Mouse (Mus musculus): ENCODE data around the gene Foxo3. TPM values are rescaled to one million over a fixed set of nuclear protein-coding genes. Genes with fewer than 3 reads are reported as not detected.

Foxo3 gene
- polyA plus RNA-seq, 1 experiment from 2014 or later, result 3.8 TPM

DNA sequence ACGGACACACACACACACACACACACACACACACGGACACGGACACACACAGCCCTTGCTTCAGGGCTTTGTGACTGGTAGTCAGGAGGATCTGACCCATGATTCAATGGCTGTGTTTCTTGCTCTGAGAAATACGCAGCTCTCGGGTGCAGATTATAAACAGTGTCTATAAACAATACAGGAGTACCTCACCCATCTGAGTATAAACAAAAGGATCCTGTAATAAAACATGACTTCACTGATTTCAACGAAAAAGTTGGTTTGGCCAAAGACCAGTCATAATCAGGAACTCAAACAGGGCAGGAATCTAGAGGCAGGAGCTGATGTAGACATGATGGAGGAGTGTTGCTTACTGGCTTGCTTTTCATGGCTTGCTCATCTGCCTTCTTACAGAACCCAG is 34.1 kb downstream of the Foxo3 start:
- no peak overlapping the region for H3K27ac ChIP-seq
- DNase-seq (ENCODE audit: low spot score), result no peak
- H3K4me1 ChIP-seq, result peaks cover 40% of the 10 kb centered on the region
- no peak overlapping the region for H3K4me3 ChIP-seq
- no peaks in the 10 kb centered on the region for H3K27me3 ChIP-seq (ENCODE audit: low read depth, poor library complexity, severe bottlenecking)
- H3K9me3 ChIP-seq (replicated peaks), result no peaks in the 10 kb centered on the region
- 93% methylated on average over 6 of the region's 6 CpGs for WGBS
- H3K36me3 ChIP-seq, result no peaks in the 10 kb centered on the region

GRCm38 (mm10) chr10:42241775-42242174 is 34.8 kb downstream of the Foxo3 start:
- peaks cover 41% of the 10 kb centered on the region for H3K4me1 ChIP-seq
- 81% methylated on average over 4 of the region's 4 CpGs for WGBS

GRCm38 (mm10) chr10:42239810-42240111 is 36.8 kb downstream of the Foxo3 start:
- no peak for DNase-seq (ENCODE audit: low spot score)
- H3K27ac ChIP-seq, result no peak overlapping the region
- 95% methylated on average over 6 of the region's 6 CpGs for WGBS
- H3K27me3 ChIP-seq (ENCODE audit: low read depth, poor library complexity, severe bottlenecking), result no peaks in the 10 kb centered on the region
- no peaks in the 10 kb centered on the region for H3K36me3 ChIP-seq
- no peaks in the 10 kb centered on the region for H3K9me3 ChIP-seq (replicated peaks)
- peaks cover 23% of the 10 kb centered on the region for H3K4me1 ChIP-seq
- no peak overlapping the region for H3K4me3 ChIP-seq

More at GRCm38 (mm10) chr10:42241775-42242174, 34.8 kb downstream of the Foxo3 start:
- no peak overlapping the region for H3K4me3 ChIP-seq
- H3K27me3 ChIP-seq (ENCODE audit: low read depth, poor library complexity, severe bottlenecking), result no peaks in the 10 kb centered on the region
- no peaks in the 10 kb centered on the region for H3K9me3 ChIP-seq (replicated peaks)
- DNase-seq (ENCODE audit: low spot score), result no peak
- H3K36me3 ChIP-seq, result no peaks in the 10 kb centered on the region
- 0 out of 2 replicates have a peak overlapping the region, but pooled peaks have one; percentile 25 for H3K27ac ChIP-seq

- peaks cover 17% of the 10 kb centered on the region for H3K4me1 ChIP-seq
- H3K36me3 ChIP-seq, result no peaks in the 10 kb centered on the region
- no peak for DNase-seq (ENCODE audit: low spot score)
- WGBS, result 90% methylated on average over 15 of the region's 15 CpGs
- no peaks in the 10 kb centered on the region for H3K27me3 ChIP-seq (ENCODE audit: low read depth, poor library complexity, severe bottlenecking)
- no peak overlapping the region for H3K27ac ChIP-seq
- H3K4me3 ChIP-seq, result no peak overlapping the region
- no peaks in the 10 kb centered on the region for H3K9me3 ChIP-seq (replicated peaks)
Measured at GRCm38 (mm10) chr10:42238923-42239809, 37.4 kb downstream of the Foxo3 start.

- no peak for DNase-seq (ENCODE audit: low spot score)
- Histone ChIP-seq H3K27ac (no peak overlapping the region; the same call in 1 of the 2 replicates), H3K4me1 (peaks cover 17% of the 10 kb centered on the region), H3K9me3 (replicated peaks) (no peaks in the 10 kb centered on the region), H3K36me3 (no peaks in the 10 kb centered on the region), H3K4me3 (no peak overlapping the region), H3K27me3 (ENCODE audit: low read depth, poor library complexity, severe bottlenecking) (no peaks in the 10 kb centered on the region)
- 86% methylated on average over 5 of the region's 5 CpGs for WGBS
Measured at GRCm38 (mm10) chr10:42238296-42238695, 38.3 kb downstream of the Foxo3 start.

DNA sequence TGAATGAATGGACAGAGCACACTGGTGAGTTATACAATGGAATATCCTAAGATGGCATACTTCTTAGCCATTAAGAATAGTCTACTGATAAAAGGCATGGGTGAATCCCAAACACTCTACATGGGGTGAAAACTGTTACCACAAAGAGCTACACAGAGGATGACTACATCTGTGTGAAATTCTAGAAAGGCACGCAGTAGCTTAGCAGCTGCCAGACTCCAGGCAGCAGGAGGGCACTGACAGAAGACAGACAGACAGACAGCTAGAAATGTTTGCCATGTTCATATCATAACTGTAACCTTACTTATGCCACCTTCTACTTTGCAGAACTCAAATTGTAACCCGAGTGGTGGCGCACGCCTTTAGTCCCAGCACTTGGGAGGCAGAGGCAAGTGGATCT is 39.0 kb downstream of the Foxo3 start:
- Histone ChIP-seq H3K27ac (no peak overlapping the region), H3K27me3 (ENCODE audit: low read depth, poor library complexity, severe bottlenecking) (no peaks in the 10 kb centered on the region), H3K4me1 (peaks cover 25% of the 10 kb centered on the region), H3K36me3 (no peaks in the 10 kb centered on the region), H3K4me3 (no peak overlapping the region), H3K9me3 (replicated peaks) (no peaks in the 10 kb centered on the region)
- 94% methylated on average over 4 of the region's 4 CpGs for WGBS
- DNase-seq (ENCODE audit: low spot score), result no peak

DNA sequence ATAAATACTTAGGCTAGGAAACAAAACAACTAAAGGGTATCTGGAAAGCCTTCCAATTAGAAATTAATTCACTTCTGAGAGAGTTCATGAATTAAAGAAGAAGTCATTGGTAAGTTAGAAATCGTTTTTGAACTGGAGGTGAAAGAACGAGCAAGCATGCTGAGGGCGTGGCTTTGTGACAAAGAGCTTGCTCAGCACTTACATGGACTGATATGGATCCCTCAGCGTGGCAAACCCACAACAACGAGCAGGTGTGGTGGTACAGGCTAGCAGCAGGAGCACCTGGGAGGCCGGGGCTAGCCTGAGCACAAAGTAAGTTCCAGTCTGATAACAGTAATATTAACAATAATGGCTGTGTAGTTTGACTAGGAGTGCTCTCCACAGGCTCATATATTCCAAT is 41.2 kb downstream of the Foxo3 start:
- Histone ChIP-seq H3K9me3 (replicated peaks) (no peaks in the 10 kb centered on the region), H3K36me3 (no peaks in the 10 kb centered on the region), H3K27me3 (ENCODE audit: low read depth, poor library complexity, severe bottlenecking) (no peaks in the 10 kb centered on the region), H3K27ac (no peak overlapping the region), H3K4me3 (no peak overlapping the region), H3K4me1 (peaks cover 43% of the 10 kb centered on the region)
- WGBS, result 89% methylated on average over 6 of the region's 6 CpGs
- no peak for DNase-seq (ENCODE audit: low spot score)

- 87% methylated on average over 11 of the region's 11 CpGs for WGBS
- H3K27me3 ChIP-seq (ENCODE audit: low read depth, poor library complexity, severe bottlenecking), result no peaks in the 10 kb centered on the region
- 0 out of 2 replicates have a peak overlapping the region, but pooled peaks have one; percentile 8 for H3K27ac ChIP-seq
- H3K9me3 ChIP-seq (replicated peaks), result no peaks in the 10 kb centered on the region
- peaks cover 61% of the 10 kb centered on the region for H3K4me1 ChIP-seq
- DNase-seq (ENCODE audit: low spot score), result no peak
- H3K36me3 ChIP-seq, result no peaks in the 10 kb centered on the region
- no peak overlapping the region for H3K4me3 ChIP-seq
Measured at GRCm38 (mm10) chr10:42232977-42233376, 43.6 kb downstream of the Foxo3 start.

GRCm38 (mm10) chr10:42231847-42232246 is 44.7 kb downstream of the Foxo3 start:
- no peaks in the 10 kb centered on the region for H3K27me3 ChIP-seq (ENCODE audit: low read depth, poor library complexity, severe bottlenecking)
- 66% methylated on average over 8 of the region's 8 CpGs for WGBS
- no peak overlapping the region for H3K27ac ChIP-seq
- no peaks in the 10 kb centered on the region for H3K36me3 ChIP-seq
- H3K9me3 ChIP-seq (replicated peaks), result no peaks in the 10 kb centered on the region
- H3K4me3 ChIP-seq, result no peak overlapping the region
- H3K4me1 ChIP-seq, result peaks cover 56% of the 10 kb centered on the region
- no peak for DNase-seq (ENCODE audit: low spot score)

- Histone ChIP-seq H3K27me3 (ENCODE audit: low read depth, poor library complexity, severe bottlenecking) (no peaks in the 10 kb centered on the region), H3K9me3 (replicated peaks) (no peaks in the 10 kb centered on the region), H3K4me1 (peaks cover 56% of the 10 kb centered on the region), H3K27ac (no peak overlapping the region), H3K36me3 (peaks cover 2% of the 10 kb centered on the region; the same call in 1 of the 2 replicates), H3K4me3 (no peak overlapping the region)
- 80% methylated on average over 3 of the region's 3 CpGs for WGBS
- no peak for DNase-seq (ENCODE audit: low spot score)
Measured at GRCm38 (mm10) chr10:42231100-42231541, 45.4 kb downstream of the Foxo3 start.

GRCm38 (mm10) chr10:42230471-42231099 is 46.0 kb downstream of the Foxo3 start:
- Histone ChIP-seq H3K4me1 (peaks cover 62% of the 10 kb centered on the region), H3K27me3 (ENCODE audit: low read depth, poor library complexity, severe bottlenecking) (no peaks in the 10 kb centered on the region), H3K36me3 (peaks cover 3% of the 10 kb centered on the region; the same call in 1 of the 2 replicates), H3K4me3 (no peak overlapping the region), H3K27ac (no peak overlapping the region), H3K9me3 (replicated peaks) (no peaks in the 10 kb centered on the region)
- WGBS, result 85% methylated on average over 5 of the region's 5 CpGs
- DNase-seq (ENCODE audit: low spot score), result no peak

DNA sequence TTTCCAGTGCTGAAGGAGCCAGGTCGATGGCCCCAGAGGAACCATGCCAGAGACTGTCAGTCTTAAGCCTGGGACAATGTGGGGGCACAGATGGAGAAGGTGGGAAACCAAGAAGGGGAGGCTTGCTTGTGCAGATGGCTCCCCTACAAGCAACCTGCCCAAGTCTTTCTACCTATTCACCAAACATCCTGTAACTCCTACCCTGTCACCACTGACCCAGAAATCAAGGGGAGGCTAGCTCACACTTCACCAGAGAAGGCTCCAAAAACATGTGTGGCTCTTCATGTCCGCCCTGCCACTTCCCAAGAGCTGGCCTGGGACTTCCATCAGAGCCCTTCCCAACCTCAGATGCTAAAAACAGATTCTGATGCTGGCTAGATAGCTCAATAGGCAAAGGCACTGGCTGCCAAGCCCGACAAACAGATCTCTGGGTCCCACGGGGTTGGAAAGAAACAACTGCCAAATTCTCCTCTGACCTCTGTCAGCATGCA is 48.8 kb downstream of the Foxo3 start:
- DNase-seq (ENCODE audit: low spot score), result no peak
- Histone ChIP-seq H3K36me3 (peaks cover 3% of the 10 kb centered on the region; the same call in 1 of the 2 replicates), H3K27ac (peak overlapping the region; percentile 3; the same call in 1 of the 2 replicates), H3K27me3 (ENCODE audit: low read depth, poor library complexity, severe bottlenecking) (no peaks in the 10 kb centered on the region), H3K4me1 (peaks cover 59% of the 10 kb centered on the region), H3K9me3 (replicated peaks) (no peaks in the 10 kb centered on the region), H3K4me3 (no peak overlapping the region)
- 78% methylated on average over 4 of the region's 4 CpGs for WGBS

DNA sequence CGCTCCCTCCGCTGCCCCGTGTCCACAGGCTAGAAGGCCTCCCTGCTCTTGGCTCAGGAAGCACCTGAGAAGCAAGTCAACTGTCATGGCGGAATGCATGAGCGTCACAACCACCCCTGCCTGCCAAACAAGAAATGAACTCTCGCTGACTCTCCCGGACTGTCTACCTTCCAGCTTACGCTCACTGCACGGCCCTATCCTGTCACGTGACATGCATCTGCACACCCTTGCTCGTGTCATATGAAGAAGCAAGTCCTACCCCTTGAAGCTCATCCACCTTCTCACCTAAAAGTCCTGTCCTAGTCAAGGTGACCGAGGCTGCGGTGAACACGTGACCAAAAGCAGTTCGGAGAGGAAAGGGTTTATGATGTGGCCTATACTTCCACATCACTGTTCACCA is 50.4 kb downstream of the Foxo3 start:
- H3K4me3 ChIP-seq, result no peak overlapping the region
- H3K9me3 ChIP-seq (replicated peaks), result no peaks in the 10 kb centered on the region
- H3K27ac ChIP-seq, result no peak overlapping the region
- peaks cover 54% of the 10 kb centered on the region for H3K4me1 ChIP-seq
- no peak for DNase-seq (ENCODE audit: low spot score)
- WGBS, result 95% methylated on average over 15 of the region's 15 CpGs
- no peaks in the 10 kb centered on the region for H3K27me3 ChIP-seq (ENCODE audit: low read depth, poor library complexity, severe bottlenecking)
- H3K36me3 ChIP-seq, result peaks cover 3% of the 10 kb centered on the region; the same call in 1 of the 2 replicates
